Mouse (Mus musculus) kidney, postnatal 36 days (tissue): ENCODE measurements around the gene Wipi1.
A peak's percentile ranks its signal among the peaks of the same experiment; 100 is the strongest.

ENCODE experiments used
- DNase-seq, 2 experiments: peaks; one replicate each; pipeline ENCODE4 v3.0.0; 2021 to 2022; ENCODE audit warnings: mixed read lengths in 2 of 2

Gene Wipi1

DNA sequence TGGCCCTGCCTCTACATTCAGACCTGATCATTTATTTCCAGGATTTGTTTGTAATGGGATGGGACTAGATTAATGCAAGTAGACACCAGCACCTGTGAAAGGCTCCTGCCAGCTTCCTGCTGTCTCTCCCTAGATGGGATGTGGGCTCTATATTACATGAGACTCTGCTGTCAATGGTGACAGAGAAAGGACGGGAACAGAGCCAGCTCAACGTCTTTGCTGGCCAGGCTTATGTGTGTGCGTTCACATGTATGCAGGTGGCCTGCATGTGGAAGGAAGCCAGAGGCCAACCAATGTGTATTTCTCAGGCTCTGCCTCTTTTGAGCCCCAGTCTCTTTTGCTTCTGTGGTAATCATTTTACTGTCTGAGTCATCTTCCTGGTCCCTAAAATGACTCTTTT is 33.2 kb downstream of the Wipi1 start:
- no peak for DNase-seq

DNA sequence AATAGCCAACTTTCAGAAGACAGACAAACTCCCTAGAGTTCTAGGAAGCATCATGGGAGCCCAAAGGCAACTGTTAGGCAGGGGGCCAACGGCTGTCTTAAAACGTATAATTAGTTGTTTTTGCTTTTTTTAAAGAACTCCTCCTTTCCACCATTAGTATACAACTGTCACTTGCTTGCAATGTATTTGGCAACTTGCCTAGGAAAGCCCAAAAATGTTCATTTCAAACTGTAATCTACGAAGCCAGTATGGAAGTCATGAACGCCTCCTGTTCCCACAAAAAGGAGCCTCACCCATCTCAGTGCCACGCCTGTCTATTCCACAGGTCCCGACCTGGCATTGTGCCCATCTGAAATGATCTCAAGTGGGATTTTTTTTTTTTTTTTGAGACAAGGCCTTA is 35.9 kb downstream of the Wipi1 start:
- DNase-seq = no peak

DNA sequence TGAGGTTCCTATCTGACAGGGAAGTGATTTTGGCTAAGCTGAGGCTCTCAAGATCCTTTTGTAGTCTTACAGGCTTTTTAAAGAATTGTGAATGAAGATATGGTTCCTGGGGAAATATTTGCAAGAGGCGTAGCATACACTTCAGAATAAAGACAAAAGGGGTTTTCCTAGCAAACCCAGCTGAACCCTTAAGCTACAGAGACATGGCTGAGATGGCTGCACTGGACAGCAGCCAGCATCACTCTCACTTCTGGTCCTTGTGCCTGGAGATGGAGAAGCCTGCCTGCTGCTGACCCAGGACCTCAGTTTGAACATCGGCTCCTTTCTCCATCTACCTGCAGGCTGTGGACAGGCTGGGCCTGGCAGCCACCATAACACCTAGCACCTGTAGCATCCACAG is 37.2 kb downstream of the Wipi1 start:
- DNase-seq = no peak

DNA sequence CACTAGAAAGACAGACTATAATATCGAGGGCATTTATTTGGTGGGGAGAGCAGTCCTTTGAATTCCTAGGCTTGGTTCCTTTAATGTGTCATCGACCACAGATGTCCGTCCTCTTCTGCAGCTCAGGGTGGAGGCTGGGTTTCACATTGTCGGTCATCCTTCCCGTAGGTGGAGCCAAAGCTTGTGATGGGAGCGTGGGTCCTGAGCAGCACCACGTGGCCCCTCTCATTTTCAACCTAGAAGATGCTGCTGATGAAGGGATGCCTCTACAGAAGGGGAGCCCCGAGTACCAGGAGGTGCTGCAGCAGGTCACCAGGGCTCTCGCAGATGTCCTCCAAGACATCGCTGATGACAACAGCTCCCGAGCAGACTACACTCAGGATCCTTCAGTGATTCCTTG is 39.7 kb downstream of the Wipi1 start:
- DNase-seq = no peak

DNA sequence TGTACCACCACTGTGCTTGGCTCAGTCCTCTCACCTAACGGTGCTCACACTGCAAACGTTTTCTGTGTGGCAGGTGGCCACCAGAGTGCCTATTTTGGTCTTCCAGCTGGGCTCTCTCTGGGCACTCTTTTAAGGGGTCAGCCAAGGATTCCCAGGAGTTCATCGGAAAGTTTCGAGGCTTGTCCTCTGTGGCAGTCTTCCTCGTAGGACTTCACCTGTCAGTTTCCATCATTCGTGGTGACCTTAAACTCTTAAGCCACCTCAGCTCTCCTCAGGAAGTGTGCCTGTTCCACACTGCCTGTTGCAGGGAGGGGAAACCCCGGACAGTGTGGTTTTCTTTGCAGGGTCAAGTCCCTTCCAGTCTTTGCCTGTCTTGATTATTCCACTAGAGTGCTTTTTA is 42.0 kb downstream of the Wipi1 start:
- DNase-seq = no peak

DNA sequence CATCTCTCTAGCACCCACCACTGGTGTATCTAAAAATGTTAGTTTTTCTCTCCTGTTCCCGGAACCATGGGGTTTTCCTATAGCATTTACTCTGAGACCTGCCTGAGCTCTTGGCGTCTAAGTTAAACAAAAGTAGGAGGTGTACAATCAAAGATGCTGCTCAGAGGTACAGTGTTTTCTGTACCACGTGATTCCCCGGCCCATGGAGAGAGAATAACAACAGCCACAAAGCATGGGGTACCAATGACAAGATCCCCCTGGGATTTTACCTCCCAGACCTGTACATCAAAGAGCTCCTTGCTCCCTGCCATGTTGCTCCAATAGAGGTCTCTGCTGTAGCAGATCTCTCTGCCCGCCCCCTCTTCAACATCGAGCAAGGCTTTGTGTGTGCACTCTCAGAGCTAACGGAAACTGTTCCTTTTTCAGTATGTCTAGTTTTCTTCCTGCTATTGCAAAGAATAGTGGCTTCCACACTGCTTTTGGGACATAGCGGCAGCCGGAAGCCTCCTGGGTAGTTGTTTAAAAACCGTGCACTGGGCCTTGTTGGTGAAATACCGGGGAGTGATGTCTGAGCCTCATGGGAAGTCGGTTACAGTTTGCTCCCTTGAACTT is 42.7 kb downstream of the Wipi1 start:
- no peak for DNase-seq

DNA sequence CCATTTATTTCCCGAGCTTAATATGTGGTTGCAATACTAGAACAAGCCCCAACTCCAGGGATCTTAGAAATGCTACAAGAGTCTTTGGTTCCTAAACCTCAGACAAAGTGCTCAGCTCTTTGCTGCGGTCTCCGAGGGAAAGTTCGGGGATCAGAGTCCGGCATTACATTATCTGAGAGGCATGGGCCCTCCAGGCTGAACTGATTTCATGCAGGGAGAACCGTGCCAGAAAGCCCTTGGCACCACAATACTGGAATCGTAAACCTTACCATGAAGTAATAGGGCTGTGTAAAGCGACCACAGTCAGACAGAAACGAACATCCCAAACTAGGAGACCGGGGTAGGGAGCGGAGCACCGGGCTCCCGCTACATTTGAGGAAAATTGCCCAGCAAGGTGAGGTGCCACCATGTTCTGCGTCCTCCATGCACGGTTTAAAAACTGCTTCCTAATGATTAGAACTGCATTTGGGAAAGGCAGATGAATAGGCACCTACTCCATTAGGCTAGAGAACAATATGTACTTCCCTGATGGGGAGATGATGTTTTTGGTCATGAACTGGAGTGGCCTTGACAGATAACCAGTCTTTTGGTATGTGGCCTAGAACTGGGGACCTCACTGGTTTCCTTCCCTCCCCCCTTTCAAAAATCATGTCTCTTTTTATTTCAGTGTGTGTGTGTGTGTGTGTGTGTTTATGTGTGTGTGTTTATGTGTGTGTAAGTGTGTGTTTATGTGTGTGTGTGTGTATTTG is 47.1 kb downstream of the Wipi1 start:
- DNase-seq = no peak

DNA sequence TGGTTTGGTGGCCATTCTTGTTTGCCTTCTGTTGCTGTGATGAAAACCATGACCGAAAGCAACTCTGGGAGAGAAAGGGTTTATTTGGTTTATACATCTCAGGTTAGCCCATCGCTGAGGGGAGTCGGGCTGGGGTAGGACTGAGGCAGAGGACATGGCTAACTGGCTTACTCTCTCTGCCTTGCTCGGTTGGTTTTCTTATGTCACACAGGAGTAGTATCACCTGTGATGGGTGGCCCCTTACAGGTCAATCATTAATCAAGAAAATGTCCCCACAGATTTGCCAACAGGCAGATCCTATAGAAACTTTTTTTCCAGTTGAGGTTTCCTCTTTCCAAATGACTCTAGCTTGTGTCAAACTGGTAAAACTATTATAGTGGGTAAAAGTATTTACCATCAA is 48.1 kb downstream of the Wipi1 start:
- no peak for DNase-seq

DNA sequence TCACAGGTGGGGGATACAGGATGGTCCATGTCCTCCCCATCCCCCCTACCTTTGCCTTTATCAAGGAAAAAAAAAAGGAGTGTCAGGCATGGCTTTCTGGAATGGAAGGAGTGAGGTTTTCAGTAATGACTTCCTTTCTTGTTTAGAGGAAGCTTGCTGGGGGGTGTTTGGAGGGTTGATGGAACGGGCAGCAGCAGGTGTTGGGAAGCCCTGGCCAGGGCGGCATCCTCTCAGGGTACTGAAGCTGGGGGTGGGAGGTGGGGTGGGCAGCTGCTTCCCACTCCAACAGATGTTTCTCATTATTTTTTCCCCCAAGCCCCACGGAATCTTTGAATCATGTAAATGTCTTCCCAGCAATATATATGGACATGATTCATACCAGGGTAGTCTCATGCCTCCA is 50.3 kb downstream of the Wipi1 start:
- DNase-seq = no peak

DNA sequence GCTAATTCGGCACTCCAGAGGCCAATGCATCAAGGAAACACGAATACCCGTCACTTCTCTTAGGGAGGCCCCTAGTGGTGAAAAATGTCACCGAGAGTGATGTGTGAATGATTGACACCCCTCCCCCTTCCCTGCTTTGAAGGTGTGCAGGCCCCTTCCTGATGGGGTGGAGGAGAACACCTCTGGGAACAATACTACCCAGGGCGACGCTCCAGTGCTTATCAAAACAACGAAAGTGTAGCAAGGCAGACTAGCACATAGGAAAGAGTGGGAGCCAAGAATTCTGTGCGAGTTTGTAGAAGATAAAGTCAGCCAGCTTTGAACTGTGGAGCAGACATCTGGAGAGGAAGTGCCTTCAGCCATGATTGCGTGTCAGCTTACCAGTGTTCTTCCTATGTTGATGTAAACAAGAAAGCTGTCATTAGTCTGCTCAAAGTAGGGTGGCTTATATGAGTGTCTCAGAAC is 50.9 kb downstream of the Wipi1 start:
- peak; percentile 58 to 74 for DNase-seq

DNA sequence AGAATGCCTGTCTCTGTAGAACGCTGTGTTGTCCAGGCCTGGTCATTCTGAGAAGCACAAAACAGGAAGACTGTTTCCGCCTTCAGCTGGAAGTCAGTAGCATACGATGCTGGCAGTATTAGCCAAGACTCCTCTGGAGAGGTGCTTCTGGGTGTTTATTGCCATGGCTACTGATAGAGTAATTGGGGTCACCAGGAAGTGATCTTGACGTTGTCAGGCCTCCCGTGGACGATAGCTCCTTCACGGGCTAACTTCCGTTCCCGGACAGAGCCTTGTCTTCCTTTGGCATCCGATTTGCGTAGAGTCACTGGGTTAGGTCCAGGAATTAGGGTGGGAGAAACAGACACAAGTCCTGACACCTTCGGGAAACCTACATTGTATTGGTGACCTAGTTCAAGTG is 52.5 kb downstream of the Wipi1 start:
- DNase-seq = peak; percentile 41 to 56

DNA sequence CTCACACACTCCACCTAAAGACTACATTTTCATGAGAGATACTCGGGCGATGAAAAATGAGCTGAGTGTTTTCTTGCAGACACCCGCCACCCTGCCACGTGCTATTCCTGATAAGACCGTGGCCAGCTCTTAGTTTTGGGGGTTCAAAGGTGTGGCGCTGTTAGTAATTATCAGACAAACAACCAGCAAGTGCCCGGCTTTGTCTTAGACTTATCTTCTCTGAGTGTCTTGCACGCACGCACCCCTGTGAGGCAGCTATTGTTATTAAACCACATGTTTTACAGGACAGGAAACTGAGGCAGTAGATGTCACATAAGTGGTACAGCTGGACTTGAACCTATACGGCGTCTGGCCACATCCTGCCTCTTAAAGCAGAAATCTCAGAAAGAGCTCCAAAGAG is 54.3 kb downstream of the Wipi1 start:
- no peak for DNase-seq

DNA sequence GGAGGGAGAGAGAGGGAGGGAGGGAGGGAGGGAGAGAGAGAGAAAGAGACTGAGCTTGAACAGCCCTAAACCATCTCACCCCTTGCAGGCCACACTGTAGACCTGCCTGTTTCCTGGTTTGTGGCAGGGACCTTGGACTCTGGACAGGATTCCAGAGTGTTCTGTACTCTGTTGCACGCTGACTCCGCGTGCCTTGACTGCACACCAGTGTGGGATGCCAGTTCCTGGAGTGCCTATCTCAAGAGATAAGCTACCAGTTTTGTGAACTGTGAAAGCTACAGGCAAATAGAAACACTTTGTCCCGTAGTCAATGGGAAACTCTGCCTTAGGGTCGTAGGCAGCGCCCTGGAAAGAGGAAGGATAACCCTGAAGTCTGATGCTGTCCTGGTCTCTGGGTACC is 55.6 kb downstream of the Wipi1 start:
- peak; percentile 78 to 82 for DNase-seq

DNA sequence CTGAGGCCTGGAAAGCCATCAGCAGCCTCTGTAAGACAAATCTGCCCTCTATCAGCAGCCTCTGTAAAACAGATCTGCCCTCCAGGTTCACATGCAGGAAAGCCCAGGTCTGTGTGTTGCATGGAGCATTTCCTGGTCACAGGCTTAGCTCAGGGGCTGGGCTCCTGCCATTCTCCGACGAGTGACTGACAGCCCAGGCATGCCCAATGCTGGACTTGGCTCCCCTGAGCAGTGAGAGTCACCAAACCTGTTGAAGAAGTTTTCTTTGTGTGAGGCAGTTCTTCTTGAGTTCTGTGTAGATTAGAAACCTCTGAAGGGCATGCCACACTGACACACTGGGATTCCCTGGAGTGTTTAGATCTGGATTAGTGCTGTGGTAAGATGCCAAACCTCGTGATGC is 57.3 kb downstream of the Wipi1 start:
- peak; percentile 22 to 27 for DNase-seq

DNA sequence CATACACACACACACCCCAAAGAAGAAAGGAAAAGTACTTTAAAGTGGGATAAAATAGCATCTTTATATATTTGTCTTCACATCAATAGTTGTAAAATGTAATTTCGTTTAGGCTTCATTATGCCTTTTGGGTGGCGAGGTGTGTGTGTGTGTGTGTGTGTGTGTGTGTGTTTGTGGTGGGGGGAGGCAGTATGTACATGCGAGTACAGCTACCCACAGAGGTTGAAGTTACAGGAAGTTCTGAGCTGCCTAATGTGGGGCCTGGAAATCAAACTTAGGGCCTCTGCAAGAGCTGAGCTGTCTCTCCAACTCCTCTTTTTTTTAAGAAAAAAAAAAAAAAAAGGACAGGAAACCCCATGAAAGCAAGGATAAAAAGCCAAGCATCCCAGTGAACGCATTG is 57.8 kb downstream of the Wipi1 start:
- DNase-seq = no peak

DNA sequence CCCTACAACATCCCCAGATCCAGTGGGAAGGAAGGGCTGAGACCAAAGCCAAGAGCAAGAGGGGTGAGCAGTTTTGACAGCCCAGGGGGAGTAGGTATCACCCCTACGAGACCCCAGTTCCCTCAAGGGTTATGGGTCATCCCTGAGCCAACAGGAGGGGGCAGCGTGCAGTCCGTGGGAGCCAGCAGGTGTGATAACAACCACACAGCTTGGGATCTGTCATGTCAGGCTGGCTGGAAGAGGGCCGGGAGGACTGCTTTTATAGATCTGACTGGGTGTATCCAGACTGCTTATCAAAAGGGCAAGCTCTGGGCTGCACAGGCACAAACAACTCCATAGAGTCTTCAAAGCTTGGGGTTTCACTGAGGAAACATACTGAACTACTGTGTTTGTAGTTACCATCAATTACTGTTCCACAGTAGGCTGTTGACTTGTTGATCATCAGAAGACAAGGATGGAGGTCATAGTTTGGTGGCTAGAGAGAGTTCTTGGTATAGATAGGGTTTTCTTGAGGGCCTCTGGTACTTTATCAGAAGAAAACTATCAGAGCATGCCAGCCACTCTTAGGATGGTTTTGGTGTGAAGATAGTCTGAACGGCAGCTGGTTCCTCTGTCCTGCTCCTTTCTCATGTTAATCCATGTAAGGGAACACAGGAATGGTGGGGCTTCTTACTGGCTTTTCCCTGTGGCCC is 62.0 kb downstream of the Wipi1 start:
- no peak for DNase-seq

DNA sequence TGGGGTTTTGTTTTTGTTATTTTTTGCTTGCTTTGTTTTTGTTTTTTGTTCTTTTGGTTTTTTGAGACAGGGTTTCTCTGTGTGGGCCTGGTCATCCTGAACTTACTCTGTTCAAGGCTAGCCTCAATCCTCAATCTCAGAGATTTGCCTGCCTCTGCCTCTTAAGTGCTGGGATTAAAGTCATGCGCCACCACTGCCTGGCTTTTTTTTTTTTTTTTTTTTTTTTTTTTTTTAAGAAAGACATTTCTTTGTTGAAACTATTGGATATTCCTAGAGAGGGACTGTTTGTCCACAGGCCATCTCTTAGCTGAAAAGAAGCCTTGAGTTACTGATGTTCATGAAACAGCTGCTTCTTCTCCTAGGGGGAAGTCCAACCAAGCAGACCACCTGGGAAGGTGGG is 64.1 kb downstream of the Wipi1 start:
- DNase-seq = no peak

DNA sequence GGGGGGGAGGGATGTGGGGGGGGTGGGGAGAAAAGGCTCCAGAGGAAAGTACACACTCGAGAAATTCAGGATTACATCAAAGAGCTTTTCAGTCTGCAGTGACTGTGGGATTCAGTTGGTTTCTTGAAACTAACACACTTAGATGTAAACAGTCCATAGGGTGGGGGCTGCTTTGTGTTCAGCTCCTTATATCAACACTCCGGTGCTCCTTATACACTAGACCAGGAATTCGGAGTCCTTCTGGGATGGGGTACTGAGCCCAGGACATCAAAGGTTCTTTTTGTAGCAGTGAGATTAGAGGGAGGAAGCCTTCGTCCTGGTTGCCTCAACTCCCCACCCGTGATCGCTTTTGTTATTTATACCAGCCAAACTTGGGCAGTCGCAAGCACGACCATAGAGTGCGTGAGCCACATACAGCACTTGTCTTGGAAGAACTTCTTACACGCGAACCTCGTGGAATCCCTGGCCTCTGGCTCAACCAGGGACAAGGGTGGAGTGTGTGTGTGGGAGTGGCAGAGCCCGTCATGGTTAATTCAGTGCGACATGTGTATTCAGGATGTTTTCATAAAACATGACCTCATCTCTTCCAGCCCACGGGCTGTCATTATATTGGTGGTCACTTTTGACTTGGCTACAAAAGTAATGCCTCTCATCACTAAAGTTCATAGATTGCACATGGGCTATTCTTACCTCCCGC is 65.3 kb downstream of the Wipi1 start:
- DNase-seq = peak in 1 of 2 experiments; percentile 6

DNA sequence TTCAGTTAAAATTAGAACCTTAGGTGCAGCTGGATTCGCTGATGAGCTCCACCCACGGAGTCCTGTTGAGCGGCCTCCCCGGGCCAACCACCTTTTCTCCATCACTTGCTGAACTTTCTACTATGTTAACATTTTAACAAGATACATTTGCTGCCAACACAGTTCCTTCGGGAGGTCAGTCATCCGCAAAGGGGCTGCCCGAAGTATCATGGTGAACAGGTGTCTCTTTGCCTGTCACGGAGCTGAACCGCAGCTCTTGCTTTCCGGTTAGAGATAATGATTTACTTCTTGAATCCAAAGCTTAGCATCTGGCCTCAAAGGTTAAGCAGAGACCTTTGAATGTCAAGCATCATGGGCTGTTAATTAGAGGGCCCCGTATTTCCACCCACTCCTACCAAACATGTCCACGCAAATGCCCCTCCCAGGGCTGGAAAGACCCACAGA is 66.0 kb downstream of the Wipi1 start:
- peak; percentile 74 to 91 for DNase-seq

DNA sequence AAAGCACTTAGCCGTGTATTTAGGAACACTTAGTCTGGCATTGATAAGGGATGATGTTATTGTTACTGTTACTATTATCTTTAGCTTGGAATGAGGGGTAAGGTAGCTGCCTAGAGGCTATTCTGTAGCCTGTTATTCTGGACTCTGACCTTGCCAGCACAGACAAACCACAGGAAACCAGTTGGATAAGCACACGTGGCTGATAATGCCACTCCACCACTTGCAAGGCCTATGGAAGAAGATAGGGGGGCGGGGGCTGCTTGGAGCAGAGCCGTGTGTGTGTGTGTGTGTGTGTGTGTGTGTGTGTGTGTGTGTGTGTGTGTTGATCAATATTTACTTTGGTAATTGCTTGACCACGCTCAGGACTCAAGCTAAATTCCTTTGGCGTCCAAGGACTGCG is 66.5 kb downstream of the Wipi1 start:
- DNase-seq = no peak

DNA sequence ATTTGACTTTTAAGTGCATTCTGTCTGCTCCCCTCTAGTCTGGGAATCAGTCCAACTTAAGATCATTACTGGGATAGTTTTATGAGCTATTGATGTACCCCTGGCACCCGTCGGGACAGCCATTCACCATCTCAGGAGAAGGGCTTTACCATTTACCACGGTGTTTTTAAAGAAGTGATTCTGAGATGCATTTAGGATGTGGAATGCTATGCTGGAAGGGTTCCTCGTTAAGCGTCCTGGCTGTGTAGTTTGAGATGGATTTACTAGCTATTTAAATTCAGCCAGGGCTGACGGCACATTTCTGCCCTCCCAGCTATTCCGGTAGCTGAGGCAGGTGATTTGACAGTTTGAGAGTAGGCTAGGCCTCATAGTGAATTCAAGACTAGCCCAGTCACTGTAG is 67.3 kb downstream of the Wipi1 start:
- no peak for DNase-seq

DNA sequence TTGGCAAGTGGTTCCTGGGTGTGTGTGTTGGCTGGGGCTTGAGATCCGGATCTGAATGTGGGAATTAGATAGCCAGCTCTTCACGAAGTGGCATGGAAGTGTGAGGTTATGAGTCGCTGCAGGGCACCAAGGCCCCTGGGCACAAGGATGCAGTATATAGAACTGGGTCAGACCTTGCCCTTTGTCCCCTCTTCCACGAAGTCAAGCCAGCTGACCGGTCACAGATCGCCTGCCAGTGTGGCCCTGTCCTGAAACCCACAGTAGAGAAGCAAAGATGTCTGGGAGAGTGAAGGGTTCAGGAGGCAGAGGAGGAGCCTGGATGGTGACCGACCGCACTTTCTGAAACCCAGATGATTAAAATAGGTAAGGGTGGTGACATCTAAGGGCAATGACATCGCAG is 68.3 kb downstream of the Wipi1 start:
- DNase-seq = peak; percentile 60 to 64

DNA sequence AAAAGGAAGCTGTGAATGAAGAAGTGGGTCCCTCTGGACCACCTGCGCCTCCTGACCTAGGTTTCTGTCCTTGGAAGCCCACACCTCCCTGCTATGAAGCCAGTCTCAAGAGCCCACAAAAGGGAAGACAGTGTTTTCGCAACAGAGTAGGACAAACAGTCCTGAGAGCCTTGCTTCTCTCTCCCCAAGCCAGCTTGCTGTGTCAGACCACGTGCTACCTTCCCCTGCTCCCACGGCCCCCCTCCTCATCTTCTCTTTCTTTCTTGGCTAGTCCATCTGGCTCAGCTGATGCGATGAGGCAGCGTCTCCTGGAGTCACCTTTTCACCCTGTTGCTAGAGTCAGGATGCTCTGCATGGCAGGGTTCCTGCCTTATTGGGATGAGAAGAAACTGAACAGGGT is 72.5 kb downstream of the Wipi1 start:
- DNase-seq = no peak

DNA sequence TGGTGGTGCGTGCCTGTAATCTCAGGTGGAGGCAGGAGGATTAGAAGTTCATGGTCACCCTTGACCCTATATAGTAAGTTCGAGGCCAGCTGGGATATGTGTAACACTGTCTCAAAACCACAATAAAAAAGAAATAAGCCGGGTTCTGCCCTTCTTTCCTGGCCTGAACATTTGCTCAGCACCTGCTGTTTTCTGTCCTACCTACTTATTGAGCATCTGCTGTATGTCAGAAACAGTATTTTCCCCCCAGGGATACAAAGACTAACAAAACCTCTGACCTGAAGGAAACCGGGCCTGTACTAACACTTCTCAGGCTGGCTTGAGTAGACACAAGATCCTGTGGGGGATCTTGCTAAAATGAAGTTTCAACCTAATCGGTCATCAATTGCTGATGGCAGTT is 74.8 kb downstream of the Wipi1 start:
- no peak for DNase-seq
